Mouse (Mus musculus) bone marrow macrophage, adult 2 months (primary cell): Measurements from ENCODE around the gene Ahnak2.

ENCODE experiments used
- CTCF ChIP-seq: IDR thresholded peaks from 2 replicates; pipeline ENCODE4 v1.5.1; 2012; ENCODE audit warnings: low read depth, mild to moderate bottlenecking, low read length, moderate library complexity
- POLR2A ChIP-seq: IDR thresholded peaks from 2 replicates; pipeline ENCODE4 v1.6.1; 2012; ENCODE audit warnings: mild to moderate bottlenecking, low read depth, low read length, borderline replicate concordance

DNA sequence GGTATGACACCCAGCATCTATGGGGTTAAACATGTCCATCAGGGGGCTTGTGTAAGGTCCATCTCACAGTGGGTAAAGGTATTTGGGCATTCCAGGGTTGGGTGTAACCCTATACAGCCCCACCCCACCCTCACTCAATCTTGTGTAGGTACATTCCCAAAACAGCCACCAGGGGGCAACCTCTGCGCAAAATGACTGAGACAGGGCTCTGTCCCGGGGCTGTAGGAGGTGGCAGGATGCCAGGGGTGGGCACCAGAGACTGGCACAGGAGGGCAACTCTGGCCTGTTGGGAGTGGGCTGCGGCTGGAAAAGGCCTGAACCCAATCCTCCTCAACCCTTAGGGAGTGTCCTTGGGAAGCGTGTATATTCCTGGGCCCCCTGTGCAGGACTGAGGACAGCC, 2.0 kb downstream of the Ahnak2 start:
- TF ChIP-seq POLR2A (no peak), CTCF (peak; percentile 71)
